Mouse (Mus musculus) hindbrain, embryonic 16.5 days (tissue): ENCODE results near the gene Snap25. TPM values are rescaled to one million over a fixed set of nuclear protein-coding genes. Genes with fewer than 3 reads are reported as not detected.

Experiments
- ATAC-seq: fragments of 200-750 bp; cut with Nextera tagmentation; 2 replicates; pipeline ENCODE4 v1.8.0; 2017; ENCODE audit warnings: moderate TSS enrichment, moderate library complexity
- H3K27ac ChIP-seq: fragments of 300-500 bp; sonication (generic); 2 replicates; pipeline ENCODE4 v1.5.1; 2014; ENCODE audit warnings: low read depth, mild to moderate bottlenecking, control low read depth, low read length, moderate library complexity
- H3K27me3 ChIP-seq: fragments of 300-500 bp; sonication (generic); replicated peaks from 2 replicates; pipeline ENCODE4 v1.6.1; 2014; ENCODE audit warnings: low read length; ENCODE audit not compliant: control insufficient read depth, insufficient read depth
- H3K36me3 ChIP-seq: fragments of 300-500 bp; sonication (generic); 2 replicates; pipeline ENCODE4 v1.6.1; 2014; ENCODE audit warnings: mild to moderate bottlenecking, low read length, moderate library complexity, mixed read lengths; ENCODE audit not compliant: control insufficient read depth, insufficient read depth
- H3K4me1 ChIP-seq: fragments of 300-500 bp; sonication (generic); 2 replicates; pipeline ENCODE4 v1.6.1; 2014; ENCODE audit warnings: low read depth, low read length; ENCODE audit not compliant: control insufficient read depth, insufficient read depth
- H3K4me2 ChIP-seq: fragments of 300-500 bp; sonication (generic); 2 replicates; pipeline ENCODE4 v1.6.1; 2014; ENCODE audit warnings: mild to moderate bottlenecking, low read length, control low read depth, moderate library complexity
- H3K4me3 ChIP-seq: fragments of 300-500 bp; sonication (generic); 2 replicates; pipeline ENCODE4 v1.5.1; 2014; ENCODE audit warnings: mild to moderate bottlenecking, low read length, control low read depth, moderate library complexity
- H3K9ac ChIP-seq: fragments of 300-500 bp; sonication (generic); 2 replicates; pipeline ENCODE4 v1.6.1; 2014; ENCODE audit warnings: low read depth, mild to moderate bottlenecking, control low read depth, low read length, moderate library complexity
- H3K9me3 ChIP-seq: fragments of 300-500 bp; sonication (generic); 2 replicates; pipeline ENCODE4 v1.6.1; 2014; ENCODE audit warnings: mild to moderate bottlenecking, low read length, moderate library complexity; ENCODE audit not compliant: control insufficient read depth
- WGBS: fragments of 180-500 bp; shearing (Covaris S2); extraction: QIAGEN DNeasy Blood & Tissue Kit; methylation state at CpG from one replicate; pipeline ENCODE4 v1.1.7; 2014; 5-methylcytosine and 5-hydroxymethylcytosine counted together
- polyA plus RNA-seq: library from polyadenylated mRNA; unstranded; fragments of >200 nt; fragmentation: Nextera tagmentation; extraction: Ambion mirVana; gene quantifications from 2 replicates; pipeline ENCODE4 v1.2.1, GENCODE M21; 2015

The Snap25 gene
- polyA plus RNA-seq, 1 experiment from 2014 or later, result 326 TPM

DNA sequence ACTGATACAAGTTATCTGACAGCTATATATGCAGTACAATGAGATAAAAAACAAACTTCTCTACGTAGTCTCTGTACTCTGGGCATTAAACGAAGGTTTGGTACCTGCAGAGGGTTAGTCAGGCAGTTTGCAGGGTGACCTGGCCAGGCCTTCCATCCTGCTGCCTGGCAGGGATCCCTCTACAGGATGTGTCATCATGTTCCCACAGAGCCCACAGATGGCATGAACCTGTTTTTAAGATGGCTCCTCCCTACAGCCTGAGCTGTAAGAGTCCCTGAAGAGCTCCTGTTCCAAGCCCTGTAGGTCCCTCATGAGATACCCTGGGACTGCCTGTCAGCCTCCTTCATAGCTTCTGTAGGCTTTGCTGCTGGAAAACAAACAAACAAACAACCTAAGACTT, 29.0 kb downstream of the Snap25 start:
- Histone ChIP-seq H3K27me3 (no peaks in the 10 kb centered on the region), H3K4me3 (no peak overlapping the region), H3K4me2 (no peak overlapping the region), H3K4me1 (peaks cover 2% of the 10 kb centered on the region; the same call in 1 of the 2 replicates), H3K9ac (no peak overlapping the region), H3K36me3 (no peaks in the 10 kb centered on the region), H3K27ac (no peak overlapping the region), H3K9me3 (no peaks in the 10 kb centered on the region; the same call in 1 of the 2 replicates)
- ATAC-seq, result peak; percentile 32; the same call in 1 of the 2 replicates
- 89% methylated on average over 2 of the region's 2 CpGs for WGBS

- 86% methylated on average over 2 of the region's 2 CpGs for WGBS
- Histone ChIP-seq H3K9ac (no peak overlapping the region), H3K27ac (no peak overlapping the region), H3K4me1 (peaks cover 2% of the 10 kb centered on the region; the same call in 1 of the 2 replicates), H3K4me2 (no peak overlapping the region), H3K36me3 (no peaks in the 10 kb centered on the region), H3K9me3 (no peaks in the 10 kb centered on the region; the same call in 1 of the 2 replicates), H3K4me3 (no peak overlapping the region), H3K27me3 (no peaks in the 10 kb centered on the region)
- peak; percentile 74; the same call in 1 of the 2 replicates for ATAC-seq
These were observed 31.6 kb downstream of the Snap25 start for GRCm38 (mm10) chr2:136744683-136745326.

DNA sequence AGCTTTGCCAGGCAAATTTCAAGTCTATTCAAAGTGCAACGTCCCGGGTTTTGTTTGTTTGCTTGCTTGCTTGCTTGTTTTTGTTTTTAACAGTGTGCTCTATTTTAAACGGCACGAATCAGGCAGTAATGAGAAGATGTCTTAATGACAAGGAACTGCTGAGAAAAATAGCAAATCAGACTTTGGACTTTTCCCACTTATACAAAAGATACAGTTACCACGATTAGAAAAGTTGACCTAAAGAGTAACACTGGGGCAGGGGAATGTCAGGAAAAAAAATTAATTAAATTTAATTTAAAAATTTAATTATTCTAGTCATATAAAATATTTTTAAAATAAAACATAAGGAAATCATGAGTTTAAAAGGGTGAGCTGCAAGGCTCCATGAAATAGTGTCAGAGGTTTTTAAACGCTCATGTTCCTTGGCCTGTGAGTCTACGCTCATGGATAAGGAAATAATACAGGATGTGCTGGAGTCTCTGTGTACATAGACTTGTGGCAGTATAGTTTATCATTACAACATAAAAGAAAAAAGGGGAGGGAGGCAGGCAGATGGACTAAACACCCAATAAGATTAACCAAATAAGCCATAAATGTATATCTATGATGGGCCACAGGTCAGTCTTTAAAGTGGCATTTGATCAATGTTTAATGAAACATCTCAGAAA, 32.2 kb downstream of the Snap25 start:
- H3K27me3 ChIP-seq, result no peaks in the 10 kb centered on the region
- H3K9me3 ChIP-seq, result no peaks in the 10 kb centered on the region
- no peak for ATAC-seq
- no peaks in the 10 kb centered on the region for H3K36me3 ChIP-seq
- 49% methylated on average over 7 of the region's 7 CpGs for WGBS
- H3K9ac ChIP-seq, result no peak overlapping the region
- no peak overlapping the region for H3K27ac ChIP-seq
- H3K4me2 ChIP-seq, result no peak overlapping the region
- no peak overlapping the region for H3K4me3 ChIP-seq
- H3K4me1 ChIP-seq, result peaks cover 2% of the 10 kb centered on the region; the same call in 1 of the 2 replicates

GRCm38 (mm10) chr2:136753682-136754081, 40.4 kb downstream of the Snap25 start:
- no peaks in the 10 kb centered on the region; the same call in none of the 2 replicates for H3K36me3 ChIP-seq
- H3K9me3 ChIP-seq, result no peaks in the 10 kb centered on the region
- H3K27ac ChIP-seq, result no peak overlapping the region
- no peak overlapping the region for H3K9ac ChIP-seq
- no peak overlapping the region for H3K4me3 ChIP-seq
- no peaks in the 10 kb centered on the region for H3K27me3 ChIP-seq
- ATAC-seq, result peak; percentile 82
- peaks cover 3% of the 10 kb centered on the region; the same call in 1 of the 2 replicates for H3K4me1 ChIP-seq
- H3K4me2 ChIP-seq, result no peak overlapping the region
- WGBS, result 17% methylated on average over 3 of the region's 3 CpGs

DNA sequence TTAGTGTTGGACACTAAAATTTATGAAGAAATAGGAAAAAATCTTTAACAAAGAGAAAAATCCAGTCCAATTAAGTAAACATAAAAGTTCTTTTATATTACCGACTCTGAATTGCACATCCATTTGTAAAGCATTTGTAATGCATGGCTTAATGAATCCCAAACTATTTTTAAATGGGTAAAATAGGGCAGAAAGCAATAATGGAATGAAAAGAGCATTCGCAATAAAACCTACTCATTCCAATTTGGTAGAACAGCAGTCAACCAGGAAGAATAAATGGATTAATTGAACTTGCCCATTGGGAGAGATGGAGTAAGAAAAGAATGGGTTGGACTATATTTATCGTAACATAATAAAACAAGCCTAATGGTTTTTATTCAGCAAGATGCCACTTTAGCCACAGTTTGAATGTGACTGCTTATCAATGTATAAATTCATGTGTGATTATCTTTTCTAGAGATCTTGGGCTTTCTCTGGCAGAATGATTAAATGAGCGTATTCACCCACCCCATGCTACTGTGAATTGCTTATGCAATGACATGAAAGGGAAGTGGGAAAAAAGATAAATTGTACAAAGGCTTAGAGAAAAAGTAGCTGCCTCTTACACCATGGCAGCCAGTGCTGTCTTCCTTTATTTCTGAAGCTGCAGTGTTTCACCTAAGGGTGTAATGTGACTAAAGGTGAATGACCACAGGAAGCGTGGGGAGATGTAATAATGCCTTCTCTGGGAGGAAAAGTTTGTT, 45.7 kb downstream of the Snap25 start:
- Histone ChIP-seq H3K27ac (no peak overlapping the region), H3K9me3 (no peaks in the 10 kb centered on the region), H3K4me2 (no peak overlapping the region), H3K4me3 (no peak overlapping the region), H3K27me3 (no peaks in the 10 kb centered on the region), H3K36me3 (no peaks in the 10 kb centered on the region; the same call in none of the 2 replicates), H3K9ac (no peak overlapping the region), H3K4me1 (no peaks in the 10 kb centered on the region)
- WGBS, result 58% methylated on average over 5 of the region's 5 CpGs
- no peak for ATAC-seq

DNA sequence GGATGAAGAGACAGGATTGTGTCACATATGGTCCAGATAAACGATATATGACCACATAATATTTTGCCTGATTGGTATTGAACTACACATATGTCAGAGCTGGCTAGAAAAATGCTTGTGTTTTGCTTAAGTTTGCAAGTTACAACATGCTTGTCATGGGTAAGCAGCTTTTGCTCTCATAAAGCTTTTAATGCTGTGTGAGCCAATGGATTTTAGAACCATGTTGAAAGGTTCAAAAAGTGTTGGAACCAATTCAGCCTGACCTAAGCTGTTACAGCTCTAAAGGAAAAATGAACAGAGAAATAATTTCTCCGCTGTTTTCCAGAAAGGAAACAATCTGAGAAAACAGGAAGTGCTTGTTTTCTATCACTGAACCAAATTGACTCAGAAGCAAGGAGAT, 64.9 kb downstream of the Snap25 start:
- Histone ChIP-seq H3K9ac (no peak overlapping the region), H3K9me3 (no peaks in the 10 kb centered on the region), H3K27me3 (no peaks in the 10 kb centered on the region), H3K36me3 (peaks cover 14% of the 10 kb centered on the region), H3K4me3 (no peak overlapping the region), H3K4me2 (no peak overlapping the region), H3K4me1 (no peaks in the 10 kb centered on the region), H3K27ac (no peak overlapping the region)
- 86% methylated on average over 2 of the region's 2 CpGs for WGBS
- no peak for ATAC-seq

DNA sequence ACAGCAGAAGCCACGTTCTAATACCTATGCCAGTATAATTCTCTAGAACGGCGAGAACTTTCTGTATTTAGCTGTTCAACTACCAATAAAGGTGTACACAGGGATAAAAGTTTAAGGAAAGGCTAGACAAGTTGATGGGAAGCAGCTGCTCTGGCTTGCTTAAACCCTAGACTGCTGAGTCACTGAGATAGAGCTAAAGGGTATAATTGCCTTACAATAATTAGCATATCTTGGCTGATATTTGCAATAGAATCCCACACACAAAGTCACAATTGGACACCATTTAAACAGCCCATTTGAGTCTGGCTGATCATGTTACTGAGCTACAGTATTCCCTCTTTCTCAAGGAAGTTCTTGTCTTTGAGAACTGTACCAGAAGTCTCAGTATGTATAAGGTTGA, 65.4 kb downstream of the Snap25 start:
- Histone ChIP-seq H3K9me3 (no peaks in the 10 kb centered on the region), H3K4me1 (no peaks in the 10 kb centered on the region), H3K36me3 (peaks cover 14% of the 10 kb centered on the region), H3K27ac (no peak overlapping the region), H3K9ac (no peak overlapping the region), H3K4me2 (no peak overlapping the region), H3K27me3 (no peaks in the 10 kb centered on the region), H3K4me3 (no peak overlapping the region)
- 91% methylated on average over 3 of the region's 3 CpGs for WGBS
- no peak for ATAC-seq

DNA sequence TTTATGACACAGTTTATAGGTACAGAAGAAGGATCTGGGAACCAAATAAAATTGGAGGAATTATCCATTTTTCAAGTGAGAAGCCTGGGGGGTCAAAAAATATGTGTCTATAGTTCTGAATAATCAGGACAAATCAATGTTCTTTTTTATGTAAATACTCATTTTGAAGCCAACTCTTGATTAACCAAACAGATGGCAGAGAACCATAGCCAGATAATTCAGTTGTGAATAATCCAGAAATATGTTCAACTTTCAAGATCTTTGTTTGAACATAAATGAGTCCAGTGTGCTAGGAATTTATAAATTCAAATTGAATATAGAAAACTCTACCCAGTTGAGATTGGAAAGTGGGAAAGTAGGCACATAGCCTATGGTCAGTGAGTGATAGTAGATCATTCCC, 67.0 kb downstream of the Snap25 start:
- Histone ChIP-seq H3K4me3 (no peak overlapping the region), H3K9ac (no peak overlapping the region), H3K27ac (no peak overlapping the region), H3K36me3 (peaks cover 12% of the 10 kb centered on the region), H3K9me3 (no peaks in the 10 kb centered on the region), H3K4me1 (no peaks in the 10 kb centered on the region), H3K27me3 (no peaks in the 10 kb centered on the region), H3K4me2 (no peak overlapping the region)
- ATAC-seq, result no peak

DNA sequence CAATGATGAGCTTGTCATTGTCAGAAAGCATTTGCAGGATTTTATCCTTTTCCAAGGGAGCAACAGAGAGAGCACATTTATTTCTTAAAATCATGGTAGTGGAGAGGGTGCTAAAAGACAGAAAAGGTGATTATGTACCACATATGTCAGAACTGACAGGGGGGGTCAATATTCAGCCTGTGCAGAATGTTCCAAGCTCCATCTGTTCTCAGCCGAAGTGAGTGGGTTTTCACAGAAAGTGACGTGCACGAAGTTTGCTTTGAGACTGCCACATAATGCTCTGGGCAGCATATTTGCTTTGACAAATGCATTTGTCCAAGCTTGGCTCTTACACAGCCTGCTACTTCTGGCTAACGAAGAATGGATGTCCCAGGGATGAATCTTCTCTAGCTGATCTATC, 71.1 kb downstream of the Snap25 start:
- Histone ChIP-seq H3K9me3 (no peaks in the 10 kb centered on the region), H3K27ac (no peak overlapping the region)
- WGBS, result 87% methylated on average over 4 of the region's 4 CpGs

More for the DNA sequence above, 71.1 kb downstream of the Snap25 start:
- peaks cover 8% of the 10 kb centered on the region for H3K36me3 ChIP-seq
- H3K4me3 ChIP-seq, result no peak overlapping the region
- H3K9ac ChIP-seq, result no peak overlapping the region
- H3K4me1 ChIP-seq, result no peaks in the 10 kb centered on the region
- H3K27me3 ChIP-seq, result no peaks in the 10 kb centered on the region
- no peak overlapping the region for H3K4me2 ChIP-seq
- ATAC-seq, result no peak
